Mouse (Mus musculus) liver, embryonic 14.5 days (tissue): ENCODE results near the gene Zswim7.

Experiments used
- CTCF ChIP-seq: IDR thresholded peaks from 2 replicates; pipeline ENCODE4 v1.5.1; 2016; ENCODE audit warnings: antibody characterized with exemption, low read depth, control low read depth
- EP300 ChIP-seq: IDR thresholded peaks from 2 replicates; pipeline ENCODE4 v1.6.1; 2016; ENCODE audit warnings: antibody characterized with exemption, low read depth

- TF ChIP-seq CTCF (no peak), EP300 (no peak)
Observed at GRCm38 (mm10) chr11:62317746-62318145, 36.6 kb upstream of the Zswim7 start.
